Mouse (Mus musculus): ENCODE measurements around the gene Slc9a1. TPM values are rescaled to one million over a fixed set of nuclear protein-coding genes. Genes with fewer than 3 reads are reported as not detected.

Gene Slc9a1
- polyA plus RNA-seq, 1 experiment from 2014 or later, result 5.7 TPM

GRCm38 (mm10) chr4:133412575-133413540, 43.4 kb downstream of the Slc9a1 start:
- Histone ChIP-seq H3K4me2 (ENCODE audit: low read length) (no peak overlapping the region), H3K9me3 (replicated peaks; ENCODE audit: low read length) (no peaks in the 10 kb centered on the region), H3K9ac (ENCODE audit: low read depth, low read length) (no peak overlapping the region), H3K27me3 (ENCODE audit: insufficient read depth, low read length) (no peaks in the 10 kb centered on the region), H3K36me3 (ENCODE audit: insufficient read depth, low read length) (peaks cover 27% of the 10 kb centered on the region; the same call in 1 of the 2 replicates), H3K27ac (no peak overlapping the region), H3K4me1 (replicated peaks; ENCODE audit: insufficient read depth, low read length) (peaks cover 1% of the 10 kb centered on the region), H3K4me3 (replicated peaks; ENCODE audit: low read depth, low read length) (no peak overlapping the region)
- no peak for TF ChIP-seq CTCF (IDR thresholded peaks at IDR 0.05; ENCODE audit: low read depth)
- no peak for ATAC-seq (replicated peaks; ENCODE audit: low FRiP score, low read depth)
- DNase-seq (ENCODE audit: low spot score), result no peak
- WGBS, result 85% methylated on average over 16 of the region's 16 CpGs

GRCm38 (mm10) chr4:133413617-133414016, 44.1 kb downstream of the Slc9a1 start:
- Histone ChIP-seq H3K4me3 (replicated peaks; ENCODE audit: low read depth, low read length) (no peak overlapping the region), H3K27ac (no peak overlapping the region), H3K27me3 (ENCODE audit: insufficient read depth, low read length) (no peaks in the 10 kb centered on the region), H3K4me2 (ENCODE audit: low read length) (no peak overlapping the region), H3K9me3 (replicated peaks; ENCODE audit: low read length) (no peaks in the 10 kb centered on the region), H3K4me1 (replicated peaks; ENCODE audit: insufficient read depth, low read length) (no peaks in the 10 kb centered on the region), H3K36me3 (ENCODE audit: insufficient read depth, low read length) (peaks cover 30% of the 10 kb centered on the region; the same call in 1 of the 2 replicates), H3K9ac (ENCODE audit: low read depth, low read length) (no peak overlapping the region)
- ATAC-seq (replicated peaks; ENCODE audit: low FRiP score, low read depth) (no peak), DNase-seq (ENCODE audit: low spot score) (no peak)
- TF ChIP-seq CTCF (IDR thresholded peaks at IDR 0.05; ENCODE audit: low read depth), result no peak
- 85% methylated on average over 7 of the region's 7 CpGs for WGBS

- ATAC-seq (replicated peaks; ENCODE audit: low FRiP score, low read depth) (no peak), DNase-seq (ENCODE audit: low spot score) (no peak)
- WGBS, result 65% methylated on average over 4 of the region's 4 CpGs
- Histone ChIP-seq H3K36me3 (ENCODE audit: insufficient read depth, low read length) (peaks cover 32% of the 10 kb centered on the region; the same call in 1 of the 2 replicates), H3K4me1 (replicated peaks; ENCODE audit: insufficient read depth, low read length) (no peaks in the 10 kb centered on the region), H3K4me2 (ENCODE audit: low read length) (no peak overlapping the region), H3K27ac (no peak overlapping the region), H3K9ac (ENCODE audit: low read depth, low read length) (no peak overlapping the region), H3K27me3 (ENCODE audit: insufficient read depth, low read length) (no peaks in the 10 kb centered on the region), H3K9me3 (replicated peaks; ENCODE audit: low read length) (no peaks in the 10 kb centered on the region), H3K4me3 (replicated peaks; ENCODE audit: low read depth, low read length) (no peak overlapping the region)
- peak; percentile 57 for TF ChIP-seq CTCF (IDR thresholded peaks at IDR 0.05; ENCODE audit: low read depth)
Observed at GRCm38 (mm10) chr4:133414920-133415319, 45.4 kb downstream of the Slc9a1 start.

- DNase-seq (ENCODE audit: low spot score) (peak; percentile 78), ATAC-seq (replicated peaks; ENCODE audit: low FRiP score, low read depth) (no peak)
- no peak overlapping the region for H3K27ac ChIP-seq
- H3K9me3 ChIP-seq (replicated peaks; ENCODE audit: low read length), result no peaks in the 10 kb centered on the region
- H3K4me3 ChIP-seq (replicated peaks; ENCODE audit: low read depth, low read length), result no peak overlapping the region
- WGBS, result 65% methylated on average over 14 of the region's 14 CpGs
- H3K9ac ChIP-seq (ENCODE audit: low read depth, low read length), result no peak overlapping the region
- no peaks in the 10 kb centered on the region for H3K27me3 ChIP-seq (ENCODE audit: insufficient read depth, low read length)
- no peaks in the 10 kb centered on the region for H3K4me1 ChIP-seq (replicated peaks; ENCODE audit: insufficient read depth, low read length)
- H3K36me3 ChIP-seq (ENCODE audit: insufficient read depth, low read length), result peaks cover 25% of the 10 kb centered on the region
- H3K4me2 ChIP-seq (ENCODE audit: low read length), result no peak overlapping the region
- peak; percentile 87 for TF ChIP-seq CTCF (IDR thresholded peaks at IDR 0.05; ENCODE audit: low read depth)
Observed at GRCm38 (mm10) chr4:133419312-133420004, 50.0 kb downstream of the Slc9a1 start.

GRCm38 (mm10) chr4:133421989-133422388, 52.5 kb downstream of the Slc9a1 start:
- TF ChIP-seq CTCF (IDR thresholded peaks at IDR 0.05; ENCODE audit: low read depth), result no peak

GRCm38 (mm10) chr4:133422601-133423000, 53.1 kb downstream of the Slc9a1 start:
- no peak overlapping the region for H3K4me2 ChIP-seq (ENCODE audit: low read length)
- TF ChIP-seq CTCF (IDR thresholded peaks at IDR 0.05; ENCODE audit: low read depth), result no peak
- WGBS, result 81% methylated on average over 15 of the region's 15 CpGs

More at GRCm38 (mm10) chr4:133421989-133422388, 52.5 kb downstream of the Slc9a1 start:
- H3K9me3 ChIP-seq (replicated peaks; ENCODE audit: low read length), result no peaks in the 10 kb centered on the region
- H3K4me3 ChIP-seq (replicated peaks; ENCODE audit: low read depth, low read length), result no peak overlapping the region
- H3K4me1 ChIP-seq (replicated peaks; ENCODE audit: insufficient read depth, low read length), result no peaks in the 10 kb centered on the region
- no peak overlapping the region for H3K27ac ChIP-seq
- H3K4me2 ChIP-seq (ENCODE audit: low read length), result no peak overlapping the region
- H3K36me3 ChIP-seq (ENCODE audit: insufficient read depth, low read length), result peaks cover 20% of the 10 kb centered on the region
- no peaks in the 10 kb centered on the region for H3K27me3 ChIP-seq (ENCODE audit: insufficient read depth, low read length)
- no peak for ATAC-seq (replicated peaks; ENCODE audit: low FRiP score, low read depth)
- no peak overlapping the region for H3K9ac ChIP-seq (ENCODE audit: low read depth, low read length)
- WGBS, result 78% methylated on average over 12 of the region's 12 CpGs
- no peak for DNase-seq (ENCODE audit: low spot score)

More at GRCm38 (mm10) chr4:133422601-133423000, 53.1 kb downstream of the Slc9a1 start:
- no peaks in the 10 kb centered on the region for H3K4me1 ChIP-seq (replicated peaks; ENCODE audit: insufficient read depth, low read length)
- H3K9me3 ChIP-seq (replicated peaks; ENCODE audit: low read length), result no peaks in the 10 kb centered on the region
- no peak overlapping the region for H3K4me3 ChIP-seq (replicated peaks; ENCODE audit: low read depth, low read length)
- ATAC-seq (replicated peaks; ENCODE audit: low FRiP score, low read depth) (no peak), DNase-seq (ENCODE audit: low spot score) (no peak)
- no peaks in the 10 kb centered on the region for H3K27me3 ChIP-seq (ENCODE audit: insufficient read depth, low read length)
- no peak overlapping the region for H3K27ac ChIP-seq
- H3K9ac ChIP-seq (ENCODE audit: low read depth, low read length), result no peak overlapping the region
- H3K36me3 ChIP-seq (ENCODE audit: insufficient read depth, low read length), result peaks cover 14% of the 10 kb centered on the region

All from kidney, postnatal 0 days (tissue).